Mouse (Mus musculus): Measurements from ENCODE around the gene Stx6. TPM values are rescaled to one million over a fixed set of nuclear protein-coding genes. Genes with fewer than 3 reads are reported as not detected.
A peak's percentile ranks its signal among the peaks of the same experiment; 100 is the strongest.

Stx6 gene
- total RNA-seq, 2 experiments from 2014 or later = 53.0 to 56.5 TPM

- DNase-seq = no peak
Measured at GRCm38 (mm10) chr1:155207859-155208258, 49.3 kb downstream of the Stx6 start.

GRCm38 (mm10) chr1:155210011-155210763 is 51.7 kb downstream of the Stx6 start:
- DNase-seq = peak; percentile 53

GRCm38 (mm10) chr1:155211017-155211416 is 52.5 kb downstream of the Stx6 start:
- no peak for DNase-seq

GRCm38 (mm10) chr1:155212081-155212480 is 53.6 kb downstream of the Stx6 start:
- DNase-seq = no peak

GRCm38 (mm10) chr1:155212493-155212892 is 54.0 kb downstream of the Stx6 start:
- peak; percentile 67 for DNase-seq

- DNase-seq = peak; percentile 74
Measured at GRCm38 (mm10) chr1:155212936-155213774, 54.6 kb downstream of the Stx6 start.

GRCm38 (mm10) chr1:155213912-155214311 is 55.4 kb downstream of the Stx6 start:
- DNase-seq = peak; percentile 35

GRCm38 (mm10) chr1:155215066-155215764 is 56.7 kb downstream of the Stx6 start:
- no peak for DNase-seq

- DNase-seq = no peak
Measured at GRCm38 (mm10) chr1:155216313-155216712, 57.8 kb downstream of the Stx6 start.

- no peak for DNase-seq
Measured at GRCm38 (mm10) chr1:155216844-155217243, 58.3 kb downstream of the Stx6 start.

GRCm38 (mm10) chr1:155217865-155218541 is 59.5 kb downstream of the Stx6 start:
- DNase-seq = peak; percentile 72

- DNase-seq = no peak
Measured at GRCm38 (mm10) chr1:155218924-155219323, 60.4 kb downstream of the Stx6 start.

- DNase-seq = peak; percentile 63
Measured at GRCm38 (mm10) chr1:155222101-155222669, 63.7 kb downstream of the Stx6 start.

- DNase-seq = no peak
Measured at GRCm38 (mm10) chr1:155223036-155223435, 64.5 kb downstream of the Stx6 start.

- DNase-seq = peak; percentile 90
Measured at GRCm38 (mm10) chr1:155223849-155224554, 65.5 kb downstream of the Stx6 start.

- peak; percentile 67 for DNase-seq
Measured at GRCm38 (mm10) chr1:155229464-155230411, 71.2 kb downstream of the Stx6 start.

- DNase-seq = no peak
Measured at GRCm38 (mm10) chr1:155232385-155232784, 73.9 kb downstream of the Stx6 start.

- no peak for DNase-seq
Measured at GRCm38 (mm10) chr1:155232786-155233185, 74.3 kb downstream of the Stx6 start.

GRCm38 (mm10) chr1:155233378-155233777 is 74.9 kb downstream of the Stx6 start:
- no peak for DNase-seq

Measured in heart, postnatal 4 days (tissue).